Mouse (Mus musculus) liver, embryonic 14.5 days (tissue): ENCODE data around the gene Rom1.

Source experiments
- CTCF ChIP-seq: IDR thresholded peaks from 2 replicates; pipeline ENCODE4 v1.5.1; 2016; ENCODE audit warnings: antibody characterized with exemption, low read depth, control low read depth
- EP300 ChIP-seq: IDR thresholded peaks from 2 replicates; pipeline ENCODE4 v1.6.1; 2016; ENCODE audit warnings: antibody characterized with exemption, low read depth

DNA sequence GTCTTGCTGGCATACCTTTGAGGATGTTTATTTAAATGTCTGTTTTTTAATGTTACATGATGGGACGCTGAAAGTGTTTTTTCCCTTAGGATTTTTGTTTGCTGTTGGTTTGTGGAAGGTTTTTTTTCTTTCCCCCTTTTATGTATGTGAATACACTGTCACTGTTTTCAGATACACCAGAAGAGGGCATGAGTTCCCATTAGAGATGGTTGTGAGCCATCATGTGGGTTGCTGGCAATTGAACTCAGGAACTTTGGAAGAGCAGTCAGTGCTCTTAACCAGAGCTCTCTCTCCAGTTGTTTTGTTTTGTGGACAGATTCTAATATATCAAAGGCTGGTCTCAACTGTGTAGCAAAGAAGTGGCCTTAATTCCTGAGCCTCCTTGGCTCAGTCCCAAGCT lies 45.5 kb upstream of the Rom1 start:
- TF ChIP-seq CTCF (no peak), EP300 (no peak)
